Mouse (Mus musculus): ENCODE data around the gene Gm13698.
"Not testable (repeated sequence)": the region's sequence is repeated elsewhere in the genome, so short reads cannot be mapped to it uniquely, and the experiment has no call there.

- TF ChIP-seq POLR2A (IDR thresholded peaks at IDR 0.05; ENCODE audit: low read depth, low read length); CTCF (conservative IDR thresholded peaks at IDR 0.05 in 1 of 2, IDR thresholded peaks at IDR 0.05 in 1 of 2; ENCODE audit: low read depth in 2 of 2, low read length in 2 of 2); GABPA (IDR thresholded peaks at IDR 0.05; ENCODE audit: insufficient replicate concordance, low read depth, low read length); BHLHE40 (IDR thresholded peaks at IDR 0.05; ENCODE audit: low read depth, low read length); MAX (IDR thresholded peaks at IDR 0.05; ENCODE audit: low read length); EP300 (IDR thresholded peaks at IDR 0.05; ENCODE audit: low read length); ZNF384 (IDR thresholded peaks at IDR 0.05; ENCODE audit: low read depth, low read length); ZMIZ1 (IDR thresholded peaks at IDR 0.05; ENCODE audit: low read depth, low read length); E2F4 (IDR thresholded peaks at IDR 0.05; ENCODE audit: insufficient replicate concordance, low read depth, low read length); MXI1 (IDR thresholded peaks at IDR 0.05; ENCODE audit: low read depth, low read length); NRF1 (IDR thresholded peaks at IDR 0.05; ENCODE audit: low read depth, low read length); RCOR1 (conservative IDR thresholded peaks at IDR 0.05; ENCODE audit: low read depth, low read length): not testable (repeated sequence)
These were observed 17.3 kb downstream of the Gm13698 start, which contains the start of gene Gm13696 for GRCm38 (mm10) chr2:83972823-83973222.

Measured in CH12.LX (cell line).